Mouse (Mus musculus): ENCODE results near the gene Tph1.

Gene Tph1

DNA sequence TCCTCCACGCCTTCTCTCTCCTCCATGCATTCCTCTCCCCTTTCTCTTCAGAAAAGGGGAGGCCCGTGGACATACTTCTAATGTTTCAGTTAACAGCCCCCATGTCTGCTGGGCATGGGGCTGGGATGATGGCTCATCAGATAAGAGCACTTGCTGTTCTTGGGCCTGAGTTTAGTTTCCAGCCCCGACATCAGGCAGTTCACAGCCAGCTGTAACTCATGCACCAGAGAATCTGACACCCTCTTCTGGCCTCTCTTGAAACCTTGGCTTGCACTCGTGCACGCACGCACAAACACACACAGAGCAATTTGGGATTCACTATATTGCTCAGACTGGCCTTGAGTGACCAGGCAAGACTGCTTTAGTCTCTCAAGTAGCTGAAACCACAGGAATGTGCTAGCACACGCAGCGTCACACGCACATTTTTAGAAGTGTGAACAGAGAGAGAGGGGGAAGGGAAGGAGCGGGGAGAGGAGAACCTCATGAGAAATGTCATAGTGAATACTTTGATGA is at the start of gene Tph1:
TSS of gene Tph1 (minus strand) at position 378 of the 513 bp plus-strand sequence.
- H3K27me3 ChIP-seq (ENCODE audit: insufficient read depth, low read length): peaks cover 19% of the 10 kb centered on the region
- peaks cover 5% of the 10 kb centered on the region; the same call in 1 of the 2 replicates for H3K4me1 ChIP-seq (replicated peaks; ENCODE audit: low read depth, low read length)
- no peaks in the 10 kb centered on the region for H3K36me3 ChIP-seq (ENCODE audit: insufficient read depth, low read length)
- TF ChIP-seq CTCF (conservative IDR thresholded peaks at IDR 0.05; ENCODE audit: low read length) (no peak), NANOG (IDR thresholded peaks at IDR 0.05; ENCODE audit: borderline replicate concordance, low read length) (no peak), POU5F1 (IDR thresholded peaks at IDR 0.05; ENCODE audit: borderline replicate concordance, low read length) (no peak)
- no peaks in the 10 kb centered on the region for H3K9me3 ChIP-seq (ENCODE audit: low read length)
- no peak within 1 kb of the TSS for H3K4me3 ChIP-seq (replicated peaks; ENCODE audit: low read length)

DNA sequence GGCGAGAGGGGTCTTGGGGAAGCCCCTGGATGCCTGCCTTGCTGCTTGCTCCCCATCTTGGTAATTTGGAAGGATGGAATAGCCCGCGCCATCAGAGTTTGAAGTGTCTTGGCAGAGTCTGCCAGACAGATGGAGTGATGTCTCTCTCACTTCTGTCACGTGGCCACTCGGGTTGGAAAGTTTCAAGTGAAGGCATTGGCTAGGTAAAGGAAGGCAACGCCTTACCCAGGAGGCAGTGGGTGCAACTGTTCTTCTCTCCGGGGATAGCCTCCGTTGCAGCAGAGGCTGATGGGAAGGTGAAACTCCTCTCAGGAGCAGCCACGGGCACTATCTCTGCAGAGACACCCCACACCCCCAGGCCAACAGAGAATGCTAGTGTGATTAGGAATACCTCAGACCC is 48.1 kb upstream of the Tph1 start:
- Histone ChIP-seq H3K4me3 (replicated peaks; ENCODE audit: low read length) (no peak overlapping the region), H3K36me3 (ENCODE audit: insufficient read depth, low read length) (no peaks in the 10 kb centered on the region), H3K27me3 (ENCODE audit: insufficient read depth, low read length) (peaks cover 5% of the 10 kb centered on the region), H3K4me1 (replicated peaks; ENCODE audit: low read depth, low read length) (no peaks in the 10 kb centered on the region), H3K9me3 (ENCODE audit: low read length) (no peaks in the 10 kb centered on the region)
- TF ChIP-seq POU5F1 (IDR thresholded peaks at IDR 0.05; ENCODE audit: borderline replicate concordance, low read length): no peak
- no peak for TF ChIP-seq NANOG (IDR thresholded peaks at IDR 0.05; ENCODE audit: borderline replicate concordance, low read length)
- TF ChIP-seq CTCF (conservative IDR thresholded peaks at IDR 0.05; ENCODE audit: low read length): no peak

DNA sequence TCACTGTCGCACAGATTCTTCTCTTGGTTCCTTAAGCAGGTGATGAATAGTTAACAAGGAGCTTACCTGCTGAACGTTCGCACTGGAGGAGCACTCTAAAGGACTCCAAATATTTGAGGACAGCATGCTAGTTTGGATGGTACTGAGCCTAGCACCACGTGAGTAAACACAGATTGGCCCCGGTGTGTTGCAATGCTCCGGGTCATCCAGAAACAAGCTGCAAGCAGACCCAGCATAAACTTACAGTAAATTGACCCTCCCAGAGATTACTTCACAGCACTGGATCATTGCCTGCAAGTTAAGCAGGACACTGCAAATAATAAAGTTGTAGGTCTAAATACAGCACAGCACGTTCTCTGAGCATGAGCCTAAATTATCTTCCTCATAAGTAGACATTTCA is 47.2 kb upstream of the Tph1 start:
- Histone ChIP-seq H3K36me3 (ENCODE audit: insufficient read depth, low read length) (no peaks in the 10 kb centered on the region), H3K27me3 (ENCODE audit: insufficient read depth, low read length) (peaks cover 5% of the 10 kb centered on the region), H3K9me3 (ENCODE audit: low read length) (no peaks in the 10 kb centered on the region), H3K4me1 (replicated peaks; ENCODE audit: low read depth, low read length) (no peaks in the 10 kb centered on the region), H3K4me3 (replicated peaks; ENCODE audit: low read length) (no peak overlapping the region)
- TF ChIP-seq CTCF (conservative IDR thresholded peaks at IDR 0.05; ENCODE audit: low read length): no peak
- TF ChIP-seq NANOG (IDR thresholded peaks at IDR 0.05; ENCODE audit: borderline replicate concordance, low read length): no peak
- TF ChIP-seq POU5F1 (IDR thresholded peaks at IDR 0.05; ENCODE audit: borderline replicate concordance, low read length): no peak

DNA sequence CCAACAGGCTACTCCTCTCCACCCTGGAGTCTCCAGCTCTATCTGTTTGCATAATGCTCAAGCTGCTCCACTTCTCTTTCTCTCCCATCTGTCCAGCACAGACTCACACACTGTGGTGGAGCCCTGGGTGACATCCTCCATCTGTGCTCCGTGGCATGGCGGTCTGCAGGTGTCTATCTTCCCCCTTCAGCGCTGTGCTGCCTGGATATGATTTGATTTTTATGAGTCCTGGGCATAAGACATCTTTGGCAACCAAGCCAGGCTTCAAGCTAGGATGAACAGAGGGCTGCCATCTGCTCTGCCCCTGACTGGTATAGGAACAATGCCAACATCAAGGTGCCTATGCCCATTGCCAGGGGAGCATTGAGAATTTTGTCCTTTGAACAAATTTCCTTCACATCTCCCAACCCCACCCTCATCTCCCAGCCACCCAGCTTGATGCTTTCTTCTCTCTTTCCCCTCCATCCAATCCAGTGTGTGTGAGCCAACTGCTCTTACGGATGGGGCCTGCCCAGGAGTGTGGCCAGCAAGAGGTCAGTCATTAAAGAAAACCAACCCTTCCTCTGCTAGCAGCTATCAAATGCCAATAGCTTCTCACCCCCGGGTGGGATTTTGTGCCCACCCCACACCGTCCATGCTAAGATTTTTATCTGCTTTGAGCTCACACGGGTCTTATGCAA is 46.4 kb upstream of the Tph1 start:
- H3K27me3 ChIP-seq (ENCODE audit: insufficient read depth, low read length): peaks cover 5% of the 10 kb centered on the region
- H3K36me3 ChIP-seq (ENCODE audit: insufficient read depth, low read length): no peaks in the 10 kb centered on the region
- no peak overlapping the region for H3K4me3 ChIP-seq (replicated peaks; ENCODE audit: low read length)
- TF ChIP-seq NANOG (IDR thresholded peaks at IDR 0.05; ENCODE audit: borderline replicate concordance, low read length): no peak
- no peak for TF ChIP-seq POU5F1 (IDR thresholded peaks at IDR 0.05; ENCODE audit: borderline replicate concordance, low read length)
- no peak for TF ChIP-seq CTCF (conservative IDR thresholded peaks at IDR 0.05; ENCODE audit: low read length)
- no peaks in the 10 kb centered on the region for H3K9me3 ChIP-seq (ENCODE audit: low read length)
- 0 out of 2 replicates have a peak, but pooled peaks cover 3% of the 10 kb centered on the region for H3K4me1 ChIP-seq (replicated peaks; ENCODE audit: low read depth, low read length)

DNA sequence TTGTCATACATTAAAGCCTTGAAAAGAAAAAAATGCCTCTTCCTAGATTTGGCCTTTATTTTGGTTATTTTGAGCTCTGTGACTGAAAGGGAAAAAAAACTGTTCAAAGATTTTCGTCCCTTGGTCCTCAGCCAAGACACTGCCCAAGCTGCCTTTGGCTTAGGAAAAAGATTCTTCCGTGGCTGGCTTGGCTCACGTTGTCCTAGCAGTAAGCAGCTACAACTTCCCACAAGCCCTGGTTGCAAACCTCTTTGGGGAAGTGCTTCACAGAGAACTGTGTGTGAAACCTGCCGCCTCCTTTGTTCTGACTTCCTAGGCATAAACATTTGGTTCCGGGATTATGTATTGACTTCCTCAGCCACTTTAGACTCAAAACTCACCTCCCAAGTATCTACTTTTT is 44.6 kb upstream of the Tph1 start:
- Histone ChIP-seq H3K36me3 (ENCODE audit: insufficient read depth, low read length) (no peaks in the 10 kb centered on the region), H3K4me3 (replicated peaks; ENCODE audit: low read length) (no peak overlapping the region), H3K9me3 (ENCODE audit: low read length) (no peaks in the 10 kb centered on the region), H3K4me1 (replicated peaks; ENCODE audit: low read depth, low read length) (0 out of 2 replicates have a peak, but pooled peaks cover 4% of the 10 kb centered on the region), H3K27me3 (ENCODE audit: insufficient read depth, low read length) (peaks cover 5% of the 10 kb centered on the region)
- no peak for TF ChIP-seq NANOG (IDR thresholded peaks at IDR 0.05; ENCODE audit: borderline replicate concordance, low read length)
- no peak for TF ChIP-seq POU5F1 (IDR thresholded peaks at IDR 0.05; ENCODE audit: borderline replicate concordance, low read length)
- no peak for TF ChIP-seq CTCF (conservative IDR thresholded peaks at IDR 0.05; ENCODE audit: low read length)

DNA sequence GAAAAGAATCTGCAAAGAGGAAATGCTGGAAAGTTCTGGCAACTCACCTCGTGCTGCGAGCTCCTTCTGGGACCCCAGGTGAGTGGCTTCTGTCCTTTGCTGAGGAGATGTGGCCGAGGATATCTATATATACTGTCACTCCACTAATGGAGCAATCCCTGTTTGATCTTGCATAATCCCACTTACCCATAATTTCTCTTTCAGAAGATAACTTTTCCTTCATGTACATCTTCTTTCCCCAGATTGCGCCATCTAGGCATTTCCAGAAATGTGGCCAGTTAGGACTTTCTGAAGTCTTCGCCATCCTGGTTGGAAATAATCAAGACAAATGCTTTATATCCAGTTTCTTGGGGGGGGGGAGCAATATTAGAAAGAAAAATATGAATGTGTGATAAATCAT is 43.3 kb upstream of the Tph1 start, which contains the start of gene Saa3:
TSS of gene Saa3 (minus strand) at position 101 of the 400 bp plus-strand sequence.
- H3K4me1 ChIP-seq (replicated peaks; ENCODE audit: low read depth, low read length): 0 out of 2 replicates have a peak, but pooled peaks cover 4% of the 10 kb centered on the region
- peaks cover 5% of the 10 kb centered on the region for H3K27me3 ChIP-seq (ENCODE audit: insufficient read depth, low read length)
- H3K36me3 ChIP-seq (ENCODE audit: insufficient read depth, low read length): no peaks in the 10 kb centered on the region
- no peak within 1 kb of the TSS for H3K4me3 ChIP-seq (replicated peaks; ENCODE audit: low read length)
- no peaks in the 10 kb centered on the region for H3K9me3 ChIP-seq (ENCODE audit: low read length)
- TF ChIP-seq NANOG (IDR thresholded peaks at IDR 0.05; ENCODE audit: borderline replicate concordance, low read length): no peak
- TF ChIP-seq POU5F1 (IDR thresholded peaks at IDR 0.05; ENCODE audit: borderline replicate concordance, low read length): no peak

DNA sequence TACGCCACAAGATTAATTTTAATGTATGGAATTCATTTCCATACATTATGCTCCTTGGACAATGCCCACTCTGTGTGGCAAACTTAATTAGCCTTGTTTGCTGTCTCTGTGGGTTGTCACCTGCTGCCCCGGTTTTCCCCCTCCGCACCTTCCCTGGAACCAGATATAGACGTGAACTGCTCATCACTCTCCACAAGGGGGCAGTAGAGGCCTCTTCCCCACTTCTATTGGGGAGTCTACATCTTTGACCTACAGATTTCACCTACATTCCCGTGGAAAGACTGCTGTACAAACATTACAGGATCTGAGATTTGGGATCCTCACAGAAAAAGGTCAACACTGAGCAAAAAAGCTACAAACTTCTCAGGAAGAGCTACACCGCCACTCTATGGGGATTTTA is 42.2 kb upstream of the Tph1 start:
- Histone ChIP-seq H3K9me3 (ENCODE audit: low read length) (no peaks in the 10 kb centered on the region), H3K4me3 (replicated peaks; ENCODE audit: low read length) (no peak overlapping the region), H3K27me3 (ENCODE audit: insufficient read depth, low read length) (no peaks in the 10 kb centered on the region), H3K36me3 (ENCODE audit: insufficient read depth, low read length) (no peaks in the 10 kb centered on the region), H3K4me1 (replicated peaks; ENCODE audit: low read depth, low read length) (0 out of 2 replicates have a peak, but pooled peaks cover 7% of the 10 kb centered on the region)
- no peak for TF ChIP-seq NANOG (IDR thresholded peaks at IDR 0.05; ENCODE audit: borderline replicate concordance, low read length)
- peak; percentile 64 for TF ChIP-seq CTCF (conservative IDR thresholded peaks at IDR 0.05; ENCODE audit: low read length)

DNA sequence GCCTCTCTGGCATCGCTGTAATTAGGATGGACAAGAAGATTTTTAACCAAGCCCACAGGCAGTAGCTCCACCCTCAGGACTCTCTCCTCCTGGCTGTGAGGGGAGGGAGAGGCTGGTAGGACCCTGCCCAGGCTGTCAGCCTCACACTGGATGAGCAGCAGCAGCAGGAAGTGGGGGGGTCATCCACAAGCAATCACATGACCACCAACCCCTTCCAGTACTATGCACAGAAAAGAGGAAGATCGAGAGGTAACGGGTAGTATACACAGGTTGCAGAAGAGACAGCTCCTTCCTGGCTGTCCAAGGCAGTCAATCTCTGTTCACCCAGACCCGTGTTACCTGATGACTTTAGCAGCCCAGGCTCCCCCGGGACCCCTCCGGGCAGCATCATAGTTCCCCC is 39.9 kb upstream of the Tph1 start:
- Histone ChIP-seq H3K9me3 (ENCODE audit: low read length) (no peaks in the 10 kb centered on the region), H3K4me1 (replicated peaks; ENCODE audit: low read depth, low read length) (0 out of 2 replicates have a peak, but pooled peaks cover 7% of the 10 kb centered on the region), H3K27me3 (ENCODE audit: insufficient read depth, low read length) (no peaks in the 10 kb centered on the region), H3K36me3 (ENCODE audit: insufficient read depth, low read length) (peaks cover 12% of the 10 kb centered on the region), H3K4me3 (replicated peaks; ENCODE audit: low read length) (no peak overlapping the region)
- TF ChIP-seq POU5F1 (IDR thresholded peaks at IDR 0.05; ENCODE audit: borderline replicate concordance, low read length) (no peak), NANOG (IDR thresholded peaks at IDR 0.05; ENCODE audit: borderline replicate concordance, low read length) (no peak), CTCF (conservative IDR thresholded peaks at IDR 0.05; ENCODE audit: low read length) (no peak)
